14 mouse cellular contexts compared by ENCODE assay signal in the genomic region with DNA sequence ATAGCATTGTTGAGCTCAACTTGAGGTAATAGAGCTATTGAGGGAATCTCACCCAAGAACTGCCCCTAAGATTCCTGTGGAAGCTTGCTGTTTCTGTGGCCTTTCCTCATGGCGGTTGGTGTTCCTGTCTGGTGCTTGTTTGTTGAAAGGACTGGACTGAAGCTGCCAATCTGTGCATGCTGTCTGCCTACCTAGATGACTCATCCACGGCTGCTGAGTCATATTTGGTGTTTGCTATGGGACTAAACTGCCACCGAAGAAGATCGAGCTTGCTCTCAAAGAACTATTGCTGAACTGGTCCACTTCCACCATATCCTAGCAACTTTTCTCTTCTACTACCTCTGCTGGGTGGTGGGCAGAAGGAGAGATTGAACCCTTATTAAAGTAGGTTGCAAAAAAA.
"Had no signal": no experiment of that assay in that cellular context is flagged by ENCODE, and none has a peak within 500 bp of the region (broad histone marks: within the 10 kb centered on the region; RNA-seq: fewer than 3 reads in every experiment).

No protein-coding gene starts in this region.

- ATAC-seq: liver, postnatal 0 days; lung, postnatal 0 days; midbrain, embryonic 13.5 days; midbrain, embryonic 15.5 days had no signal

- DNase-seq: liver, postnatal 0 days; lung, adult 2 months; lung, postnatal 14 days; lung, postnatal 36 days; retina, postnatal 1 day; right cerebral cortex, postnatal 25 days; right cerebral cortex, postnatal 4 days; spleen, adult 18-20 months; thymus, adult 18-20 months; thymus, postnatal 14 days; thymus, postnatal 36 days had no signal
